Mouse (Mus musculus): ENCODE results near the gene 1700034J05Rik.

GRCm38 (mm10) chr6:146979953-146980352, 25.7 kb upstream of the 1700034J05Rik start:
- no peak for TF ChIP-seq POLR2A (IDR thresholded peaks at IDR 0.05; ENCODE audit: control insufficient read depth, extremely low read depth, insufficient read depth, low read length, poor library complexity)
- no peak for TF ChIP-seq CTCF (IDR thresholded peaks at IDR 0.05; ENCODE audit: borderline replicate concordance, control insufficient read depth, extremely low read depth, insufficient read depth, low read length, poor library complexity)

Data from thymus, adult 2 months (tissue).